Mouse (Mus musculus) heart, embryonic 10.5 days (tissue): ENCODE measurements around the gene E2f7. TPM values are rescaled to one million over a fixed set of nuclear protein-coding genes. Genes with fewer than 3 reads are reported as not detected.

ENCODE experiments used
- DNase-seq: peaks from one replicate; pipeline ENCODE4 v3.0.0-alpha.2; 2017; ENCODE audit warnings: low spot score
- H3K27ac ChIP-seq: fragments of 300-500 bp; sonication (generic); 2 replicates; pipeline ENCODE4 v1.5.1; 2016; ENCODE audit warnings: mild to moderate bottlenecking
- H3K27me3 ChIP-seq: fragments of 300-500 bp; sonication (generic); 2 replicates; pipeline ENCODE4 v1.6.1; 2016; ENCODE audit warnings: mild to moderate bottlenecking; ENCODE audit not compliant: poor library complexity, insufficient read depth, severe bottlenecking
- H3K36me3 ChIP-seq: fragments of 300-500 bp; sonication (generic); 2 replicates; pipeline ENCODE4 v1.6.1; 2016; ENCODE audit warnings: mild to moderate bottlenecking, moderate library complexity
- H3K4me1 ChIP-seq: fragments of 300-500 bp; sonication (generic); 2 replicates; pipeline ENCODE4 v1.6.1; 2016; ENCODE audit warnings: mild to moderate bottlenecking
- H3K4me3 ChIP-seq: fragments of 300-500 bp; sonication (generic); 2 replicates; pipeline ENCODE4 v1.5.1; 2016; ENCODE audit warnings: mild to moderate bottlenecking, moderate library complexity
- H3K9me3 ChIP-seq: fragments of 300-500 bp; sonication (generic); 2 replicates; pipeline ENCODE4 v1.6.1; 2016; ENCODE audit warnings: mild to moderate bottlenecking, moderate library complexity
- WGBS: fragments of 180-500 bp; shearing (Covaris S2); methylation state at CpG from one replicate; pipeline ENCODE4 v1.1.7; 2016; 5-methylcytosine and 5-hydroxymethylcytosine counted together
- polyA plus RNA-seq: library from polyadenylated mRNA; unstranded; fragments of >200 nt; fragmentation: Nextera tagmentation; extraction: Ambion mirVana; gene quantifications from 2 replicates; pipeline ENCODE4 v1.2.1, GENCODE M21; 2016

The E2f7 gene
- polyA plus RNA-seq = 26.6 and 32.4 TPM in 2 replicates

GRCm38 (mm10) chr10:110744686-110745639, at the start of gene E2f7:
Gene E2f7 (plus strand): TSS chr10:110745439.
- Histone ChIP-seq H3K27ac (peak within 1 kb of the TSS; percentile 94), H3K9me3 (no peaks in the 10 kb centered on the region), H3K4me1 (peaks cover 12% of the 10 kb centered on the region), H3K36me3 (peaks cover 25% of the 10 kb centered on the region), H3K4me3 (peak within 1 kb of the TSS; percentile 87), H3K27me3 (no peaks in the 10 kb centered on the region)
- WGBS = under 1% methylated on average over 97 of the region's 98 CpGs
- peak; percentile 96 for DNase-seq

- no peak for DNase-seq
- H3K4me1 ChIP-seq = no peaks in the 10 kb centered on the region
- WGBS = 63% methylated on average over 1 of the region's 1 CpGs
Observed at GRCm38 (mm10) chr10:110701276-110701675, 44.0 kb upstream of the E2f7 start.

GRCm38 (mm10) chr10:110705672-110706071, 39.6 kb upstream of the E2f7 start:
- DNase-seq = no peak
- WGBS = 45% methylated on average over 9 of the region's 9 CpGs
- Histone ChIP-seq H3K4me3 (no peak overlapping the region), H3K36me3 (no peaks in the 10 kb centered on the region), H3K27ac (no peak overlapping the region), H3K9me3 (no peaks in the 10 kb centered on the region), H3K27me3 (no peaks in the 10 kb centered on the region), H3K4me1 (no peaks in the 10 kb centered on the region)

More at GRCm38 (mm10) chr10:110701276-110701675, 44.0 kb upstream of the E2f7 start:
- H3K27me3 ChIP-seq = no peaks in the 10 kb centered on the region
- no peaks in the 10 kb centered on the region for H3K9me3 ChIP-seq
- no peaks in the 10 kb centered on the region for H3K36me3 ChIP-seq
- H3K27ac ChIP-seq = no peak overlapping the region
- no peak overlapping the region for H3K4me3 ChIP-seq

GRCm38 (mm10) chr10:110707390-110708113, 37.7 kb upstream of the E2f7 start:
- 52% methylated on average over 16 of the region's 16 CpGs for WGBS
- no peak overlapping the region for H3K27ac ChIP-seq
- DNase-seq = no peak
- no peaks in the 10 kb centered on the region for H3K4me1 ChIP-seq
- H3K4me3 ChIP-seq = no peak overlapping the region
- H3K36me3 ChIP-seq = no peaks in the 10 kb centered on the region
- H3K9me3 ChIP-seq = no peaks in the 10 kb centered on the region
- no peaks in the 10 kb centered on the region for H3K27me3 ChIP-seq

GRCm38 (mm10) chr10:110716887-110717286, 28.4 kb upstream of the E2f7 start:
- Histone ChIP-seq H3K36me3 (no peaks in the 10 kb centered on the region), H3K9me3 (no peaks in the 10 kb centered on the region), H3K4me3 (no peak overlapping the region), H3K27me3 (no peaks in the 10 kb centered on the region), H3K4me1 (no peaks in the 10 kb centered on the region), H3K27ac (no peak overlapping the region)
- DNase-seq = no peak
- WGBS = 80% methylated on average over 10 of the region's 10 CpGs

GRCm38 (mm10) chr10:110726431-110726830, 18.8 kb upstream of the E2f7 start:
- DNase-seq = no peak
- Histone ChIP-seq H3K27me3 (no peaks in the 10 kb centered on the region), H3K36me3 (no peaks in the 10 kb centered on the region), H3K27ac (no peak overlapping the region), H3K4me3 (no peak overlapping the region), H3K4me1 (no peaks in the 10 kb centered on the region), H3K9me3 (no peaks in the 10 kb centered on the region)
- 76% methylated on average over 15 of the region's 15 CpGs for WGBS

GRCm38 (mm10) chr10:110727816-110728215, 17.4 kb upstream of the E2f7 start:
- Histone ChIP-seq H3K9me3 (no peaks in the 10 kb centered on the region), H3K27ac (no peak overlapping the region), H3K4me1 (no peaks in the 10 kb centered on the region), H3K27me3 (no peaks in the 10 kb centered on the region), H3K36me3 (no peaks in the 10 kb centered on the region), H3K4me3 (no peak overlapping the region)
- no peak for DNase-seq
- 52% methylated on average over 4 of the region's 4 CpGs for WGBS

GRCm38 (mm10) chr10:110733343-110733742, 11.9 kb upstream of the E2f7 start:
- WGBS = 17% methylated on average over 6 of the region's 6 CpGs
- Histone ChIP-seq H3K9me3 (no peaks in the 10 kb centered on the region), H3K36me3 (no peaks in the 10 kb centered on the region), H3K27me3 (no peaks in the 10 kb centered on the region), H3K4me1 (no peaks in the 10 kb centered on the region), H3K27ac (no peak overlapping the region), H3K4me3 (no peak overlapping the region)
- DNase-seq = no peak

GRCm38 (mm10) chr10:110743701-110744100, 1.5 kb upstream of the E2f7 start:
- no peak for DNase-seq
- no peaks in the 10 kb centered on the region for H3K27me3 ChIP-seq
- H3K27ac ChIP-seq = no peak overlapping the region
- H3K4me1 ChIP-seq = peaks cover 12% of the 10 kb centered on the region
- H3K36me3 ChIP-seq = peaks cover 12% of the 10 kb centered on the region; the same call in 1 of the 2 replicates
- no peaks in the 10 kb centered on the region for H3K9me3 ChIP-seq
- WGBS = 81% methylated on average over 6 of the region's 6 CpGs
- no peak overlapping the region for H3K4me3 ChIP-seq

- no peaks in the 10 kb centered on the region for H3K9me3 ChIP-seq
- no peak for DNase-seq
- WGBS = 74% methylated on average over 12 of the region's 12 CpGs
- H3K27me3 ChIP-seq = no peaks in the 10 kb centered on the region
- H3K4me3 ChIP-seq = no peak overlapping the region
- no peak overlapping the region for H3K27ac ChIP-seq
- peaks cover 16% of the 10 kb centered on the region for H3K36me3 ChIP-seq
- peaks cover 12% of the 10 kb centered on the region for H3K4me1 ChIP-seq
Observed at GRCm38 (mm10) chr10:110744120-110744519, 1.1 kb upstream of the E2f7 start.

- peak overlapping the region; percentile 87 for H3K4me3 ChIP-seq
- H3K9me3 ChIP-seq = no peaks in the 10 kb centered on the region
- peak; percentile 81 for DNase-seq
- no peaks in the 10 kb centered on the region for H3K27me3 ChIP-seq
- H3K36me3 ChIP-seq = peaks cover 30% of the 10 kb centered on the region
- peaks cover 12% of the 10 kb centered on the region for H3K4me1 ChIP-seq
- H3K27ac ChIP-seq = peak overlapping the region; percentile 94
- 0% methylated on average over 23 of the region's 23 CpGs for WGBS
Observed at GRCm38 (mm10) chr10:110745640-110746032, 397 bp downstream of the E2f7 start.

- H3K27me3 ChIP-seq = no peaks in the 10 kb centered on the region
- H3K4me3 ChIP-seq = no peak overlapping the region
- H3K9me3 ChIP-seq = no peaks in the 10 kb centered on the region
- WGBS = 94% methylated on average over 9 of the region's 9 CpGs
- no peak overlapping the region for H3K27ac ChIP-seq
- peaks cover 63% of the 10 kb centered on the region for H3K36me3 ChIP-seq
- no peak for DNase-seq
- H3K4me1 ChIP-seq = peaks cover 12% of the 10 kb centered on the region
Observed at GRCm38 (mm10) chr10:110749081-110749480, 3.8 kb downstream of the E2f7 start.
